ENCODE assay signal across 9 mouse cellular contexts in the genomic region with DNA sequence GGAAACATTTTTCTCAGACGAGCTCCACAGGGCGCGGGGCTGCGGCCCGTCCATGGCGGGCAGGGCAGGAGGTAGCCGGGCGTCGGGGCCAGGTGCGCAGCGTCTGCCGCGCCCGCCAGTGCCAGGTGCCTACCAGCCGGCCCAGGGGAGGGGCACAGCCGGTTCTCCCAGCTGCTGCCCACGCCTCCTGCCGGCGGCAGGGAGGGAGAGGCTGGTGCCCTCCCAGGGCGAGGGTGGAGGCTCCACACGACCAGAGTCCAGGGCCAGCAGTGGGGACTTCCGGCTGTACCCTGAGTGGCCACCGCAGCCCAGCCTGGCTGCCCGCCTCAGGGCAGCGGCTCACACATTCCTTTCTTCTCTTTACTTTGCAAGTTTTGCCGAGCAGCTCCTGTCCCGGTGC. TPM values are rescaled to one million over a fixed set of nuclear protein-coding genes. Genes with fewer than 3 reads are reported as not detected.
DNase-seq lines count a peak whose midpoint lies in the region; ATAC-seq lines count a peak whose summit lies in the region.
"Had no signal": no experiment of that assay in that cellular context is flagged by ENCODE, and none has a peak within 500 bp of the region (broad histone marks: within the 10 kb centered on the region; RNA-seq: fewer than 3 reads in every experiment).

No protein-coding gene starts in this region.

- H3K27me3 ChIP-seq in forebrain, embryonic 14.5 days (replicated peaks; ENCODE audit: control insufficient read depth, insufficient read depth, low read length), result peaks cover 16% of the 10 kb centered on the region; the same call in 1 of the 2 replicates

- peak; percentile 43 to 48 for DNase-seq in cerebellum, postnatal 10 days
- DNase-seq in cerebellum, adult 9-11 months, result no peak
- no peak for DNase-seq in forebrain, embryonic 14.5 days (ENCODE audit: low spot score)
- DNase-seq in kidney, postnatal 36 days, result peak; percentile 81 to 86
- DNase-seq in lung, postnatal 4 days, result peak; percentile 67 to 83
- DNase-seq in thymus, postnatal 4 days, result peak; percentile 79
- no peak for DNase-seq in gastrocnemius, postnatal 14 days
- no peak for DNase-seq in gastrocnemius, postnatal 4 days (ENCODE audit: low spot score in 2 of 2)

- no peak overlapping the region for H3K4me3 ChIP-seq in forebrain, embryonic 14.5 days (ENCODE audit: low read depth, low read length)

- H3K4me1 ChIP-seq in forebrain, embryonic 14.5 days (ENCODE audit: control insufficient read depth, insufficient read depth, low read length), result no peaks in the 10 kb centered on the region

- no peak overlapping the region for H3K27ac ChIP-seq in forebrain, embryonic 14.5 days (ENCODE audit: low read depth, low read length)

- H3K36me3 ChIP-seq in forebrain, embryonic 14.5 days (ENCODE audit: control insufficient read depth, insufficient read depth, low read length), result no peaks in the 10 kb centered on the region

- H3K9ac ChIP-seq in forebrain, embryonic 14.5 days (ENCODE audit: low read length), result peak overlapping the region; percentile 13; the same call in 1 of the 2 replicates

- intact Hi-C loops in gastrocnemius, postnatal 14 days (cut with DNase I; ENCODE audit: low total_unique reads), result no loop called here

- 7% methylated on average over 25 of the region's 27 CpGs for WGBS in forebrain, embryonic 14.5 days

- 0 out of 2 replicates have a peak overlapping the region, but pooled peaks have one; percentile 3 for H3K4me2 ChIP-seq in forebrain, embryonic 14.5 days (ENCODE audit: low read length)

- no peaks in the 10 kb centered on the region for H3K9me3 ChIP-seq in forebrain, embryonic 14.5 days (replicated peaks; ENCODE audit: control insufficient read depth, low read length)

- ATAC-seq in forebrain, embryonic 14.5 days, result no peak

RNA-seq across cellular contexts. Expression of a gene that starts 24.1 kb away (rescaled TPM):
- polyA plus RNA-seq in forebrain, embryonic 14.5 days (2014; fragmentation: Nextera tagmentation; extraction: Ambion mirVana), result 11.8 and 18.4 TPM in 2 replicates
- under 1 TPM; 0.11 to 0.39 TPM for total RNA-seq in gastrocnemius, postnatal 14 days (2021)
- total RNA-seq in gastrocnemius, postnatal 4 days (2021), result under 1 TPM; 0.54 to 0.65 TPM
- total RNA-seq: neutrophil, adult 5-6 weeks had no signal

RNA-seq across cellular contexts. Expression of a gene that starts 25.1 kb away (rescaled TPM):
- 4.0 and 5.4 TPM in 2 replicates for polyA plus RNA-seq in forebrain, embryonic 14.5 days (2014; fragmentation: Nextera tagmentation; extraction: Ambion mirVana)
- not detected for total RNA-seq in gastrocnemius, postnatal 14 days (2021)
- total RNA-seq in gastrocnemius, postnatal 4 days (2021), result under 1 TPM in 1 of 2 experiments, not detected in 1; 0.60 TPM
- total RNA-seq: neutrophil, adult 5-6 weeks had no signal

RNA-seq across cellular contexts. Expression of a gene that starts 33.8 kb away (rescaled TPM):
- not detected in 2 replicates for polyA plus RNA-seq in forebrain, embryonic 14.5 days (2014; fragmentation: Nextera tagmentation; extraction: Ambion mirVana)
- not detected for total RNA-seq in gastrocnemius, postnatal 14 days (2021)
- total RNA-seq in gastrocnemius, postnatal 4 days (2021), result not detected
- total RNA-seq: neutrophil, adult 5-6 weeks had no signal

RNA-seq across cellular contexts. Expression of a gene that starts 38.4 kb away (rescaled TPM):
- 0.11 and 0.15 TPM in 2 replicates for polyA plus RNA-seq in forebrain, embryonic 14.5 days (2014; fragmentation: Nextera tagmentation; extraction: Ambion mirVana)
- under 1 TPM; 0.16 TPM for total RNA-seq in gastrocnemius, postnatal 14 days (2021)
- total RNA-seq in gastrocnemius, postnatal 4 days (2021), result under 1 TPM; 0.34 to 0.52 TPM

RNA-seq across cellular contexts. Expression of a gene that starts 41.6 kb away (rescaled TPM):
- 16.3 and 19.7 TPM in 2 replicates for polyA plus RNA-seq in forebrain, embryonic 14.5 days (2014; fragmentation: Nextera tagmentation; extraction: Ambion mirVana)
- total RNA-seq in gastrocnemius, postnatal 14 days (2021), result 10 to 100 TPM; 12.0 to 13.2 TPM
- total RNA-seq in gastrocnemius, postnatal 4 days (2021), result 10 to 100 TPM; 17.4 to 17.9 TPM

Comparison
In these comparisons a context has a peak if more than half of its experiments do, and no peak if none do; other contexts are left out.
1. DNase-seq: peak in cerebellum, postnatal 10 days (2 of 2), kidney, postnatal 36 days (2 of 2), lung, postnatal 4 days (2 of 2) and thymus, postnatal 4 days (single experiment); none in cerebellum, adult 9-11 months (single experiment), forebrain, embryonic 14.5 days (single experiment), gastrocnemius, postnatal 14 days (single experiment) and gastrocnemius, postnatal 4 days (0 of 2).